Mouse (Mus musculus) stomach, embryonic 15.5 days (tissue): ENCODE data around the gene 1700013H16Rik. TPM values are rescaled to one million over a fixed set of nuclear protein-coding genes. Genes with fewer than 3 reads are reported as not detected.

ENCODE experiments used
- ATAC-seq: fragments of 200-750 bp; cut with Nextera tagmentation; 2 replicates; pipeline ENCODE4 v1.8.0; 2017; ENCODE audit warnings: low read depth, moderate number of reproducible peaks, moderate TSS enrichment; ENCODE audit not compliant: insufficient read depth, low FRiP score
- H3K27ac ChIP-seq: fragments of 300-500 bp; sonication (generic); 2 replicates; pipeline ENCODE4 v1.5.1; 2015; ENCODE audit warnings: mild to moderate bottlenecking, inconsistent platforms
- H3K27me3 ChIP-seq: fragments of 300-500 bp; sonication (generic); replicated peaks from 2 replicates; pipeline ENCODE4 v1.6.1; 2015; ENCODE audit warnings: inconsistent platforms
- H3K36me3 ChIP-seq: fragments of 300-500 bp; sonication (generic); 2 replicates; pipeline ENCODE4 v1.6.1; 2015; ENCODE audit warnings: inconsistent platforms
- H3K4me1 ChIP-seq: fragments of 300-500 bp; sonication (generic); 2 replicates; pipeline ENCODE4 v1.6.1; 2015; ENCODE audit warnings: inconsistent platforms
- H3K4me2 ChIP-seq: fragments of 300-500 bp; sonication (generic); 2 replicates; pipeline ENCODE4 v1.6.1; 2015; ENCODE audit warnings: mild to moderate bottlenecking, inconsistent platforms
- H3K4me3 ChIP-seq: fragments of 300-500 bp; sonication (generic); replicated peaks from 2 replicates; pipeline ENCODE4 v1.5.1; 2015; ENCODE audit warnings: inconsistent platforms
- H3K9ac ChIP-seq: fragments of 300-500 bp; sonication (generic); 2 replicates; pipeline ENCODE4 v1.6.1; 2015; ENCODE audit warnings: inconsistent platforms
- H3K9me3 ChIP-seq: fragments of 300-500 bp; sonication (generic); 2 replicates; pipeline ENCODE4 v1.6.1; 2016; ENCODE audit warnings: inconsistent platforms
- WGBS: fragments of 180-500 bp; shearing (Covaris S2); methylation state at CpG from one replicate; pipeline ENCODE4 v1.1.7; 2015; 5-methylcytosine and 5-hydroxymethylcytosine counted together
- polyA plus RNA-seq: library from polyadenylated mRNA; unstranded; fragments of >200 nt; fragmentation: Nextera tagmentation; extraction: Ambion mirVana; gene quantifications from 2 replicates; pipeline ENCODE4 v1.2.1, GENCODE M21; 2015

Gene 1700013H16Rik
- polyA plus RNA-seq, 1 experiment from 2014 or later, result not detected

DNA sequence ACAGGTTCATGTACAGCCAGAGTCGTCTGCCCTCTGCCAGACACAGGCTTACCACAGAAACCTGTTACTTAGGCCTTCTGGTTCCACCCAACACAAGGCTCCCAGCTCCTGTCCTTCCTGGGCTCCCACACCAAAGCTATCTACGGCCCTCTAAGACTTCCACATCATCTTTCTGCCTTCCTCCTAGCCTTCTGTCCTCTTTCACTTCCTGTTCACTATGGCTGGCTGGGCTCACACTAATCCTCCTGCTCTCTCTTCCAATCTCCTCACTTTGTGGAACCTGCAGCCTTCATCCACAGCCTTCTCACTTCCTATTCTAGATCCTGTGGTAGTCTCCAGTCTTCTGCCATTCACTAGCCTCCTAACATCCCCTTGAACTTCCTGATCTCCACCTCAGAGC is 64.5 kb downstream of the 1700013H16Rik start:
- H3K27me3 ChIP-seq, result no peaks in the 10 kb centered on the region
- no peaks in the 10 kb centered on the region for H3K9me3 ChIP-seq
- H3K36me3 ChIP-seq, result no peaks in the 10 kb centered on the region
- H3K9ac ChIP-seq, result no peak overlapping the region
- no peak overlapping the region for H3K27ac ChIP-seq
- H3K4me2 ChIP-seq, result no peak overlapping the region
- no peak overlapping the region for H3K4me3 ChIP-seq
- H3K4me1 ChIP-seq, result no peaks in the 10 kb centered on the region
- WGBS, result 79% methylated on average over 2 of the region's 2 CpGs
- ATAC-seq, result no peak

Other genes with a start within 250 kb of the 1700013H16Rik start
- gene Rtl8c, start 149.8 kb downstream of the 1700013H16Rik start, polyA plus RNA-seq, result 30.5 and 32.3 TPM in 2 replicates
- gene Gm14597, start 148.9 kb downstream of the 1700013H16Rik start, polyA plus RNA-seq, result not detected in 2 replicates
- gene Rtl8a, start 114.1 kb downstream of the 1700013H16Rik start, polyA plus RNA-seq, result 52.3 and 61.6 TPM in 2 replicates
- gene Rtl8b, start 87.4 kb downstream of the 1700013H16Rik start, polyA plus RNA-seq, result 48.5 and 58.4 TPM in 2 replicates
- not detected in 2 replicates for gene 4930502E18Rik, start 33.0 kb downstream of the 1700013H16Rik start, polyA plus RNA-seq
- gene Zfp36l3, start 18.6 kb upstream of the 1700013H16Rik start, polyA plus RNA-seq, result not detected in 2 replicates
- 1.0 and 1.5 TPM in 2 replicates for gene Xlr, start 39.9 kb upstream of the 1700013H16Rik start, polyA plus RNA-seq